Mouse (Mus musculus) heart, embryonic 12.5 days (tissue): ENCODE data around the gene Scyl1. TPM values are rescaled to one million over a fixed set of nuclear protein-coding genes. Genes with fewer than 3 reads are reported as not detected.

Source experiments
- ATAC-seq: fragments of 200-750 bp; cut with Nextera tagmentation; 2 replicates; pipeline ENCODE4 v1.8.0; 2017; ENCODE audit warnings: moderate TSS enrichment, moderate library complexity; ENCODE audit not compliant: insufficient number of reproducible peaks, low FRiP score
- H3K27ac ChIP-seq: fragments of 300-500 bp; sonication (generic); 2 replicates; pipeline ENCODE4 v1.5.1; 2016; ENCODE audit warnings: mild to moderate bottlenecking, moderate library complexity; ENCODE audit not compliant: poor library complexity, severe bottlenecking
- H3K27me3 ChIP-seq: fragments of 300-500 bp; sonication (generic); replicated peaks from 2 replicates; pipeline ENCODE4 v1.6.1; 2016; ENCODE audit warnings: mild to moderate bottlenecking, moderate library complexity
- H3K36me3 ChIP-seq: fragments of 300-500 bp; sonication (generic); 2 replicates; pipeline ENCODE4 v1.6.1; 2016; ENCODE audit warnings: mild to moderate bottlenecking, moderate library complexity
- H3K4me1 ChIP-seq: fragments of 300-500 bp; sonication (generic); replicated peaks from 2 replicates; pipeline ENCODE4 v1.6.1; 2016; ENCODE audit warnings: mild to moderate bottlenecking
- H3K4me2 ChIP-seq: fragments of 300-500 bp; sonication (generic); 2 replicates; pipeline ENCODE4 v1.6.1; 2016; ENCODE audit warnings: mild to moderate bottlenecking, moderate library complexity
- H3K4me3 ChIP-seq: fragments of 300-500 bp; sonication (generic); 2 replicates; pipeline ENCODE4 v1.5.1; 2016; ENCODE audit warnings: mild to moderate bottlenecking
- H3K9ac ChIP-seq: fragments of 300-500 bp; sonication (generic); 2 replicates; pipeline ENCODE4 v1.6.1; 2016; ENCODE audit warnings: mild to moderate bottlenecking, moderate library complexity
- H3K9me3 ChIP-seq: fragments of 300-500 bp; sonication (generic); replicated peaks from 2 replicates; pipeline ENCODE4 v1.6.1; 2016; ENCODE audit warnings: mild to moderate bottlenecking, moderate library complexity
- WGBS: fragments of 180-500 bp; shearing (Covaris S2); methylation state at CpG from one replicate; pipeline ENCODE4 v1.1.7; 2016; 5-methylcytosine and 5-hydroxymethylcytosine counted together
- polyA plus RNA-seq: library from polyadenylated mRNA; unstranded; fragments of >200 nt; fragmentation: Nextera tagmentation; extraction: Ambion mirVana; gene quantifications from 2 replicates; pipeline ENCODE4 v1.2.1, GENCODE M21; 2016

Gene Scyl1
- polyA plus RNA-seq, 1 experiment from 2014 or later: 68.9 TPM

- 60% methylated on average over 1 of the region's 1 CpGs for WGBS
- Histone ChIP-seq H3K9me3 (no peaks in the 10 kb centered on the region), H3K27ac (no peak overlapping the region), H3K4me2 (no peak overlapping the region), H3K27me3 (no peaks in the 10 kb centered on the region), H3K4me1 (peaks cover 7% of the 10 kb centered on the region; the same call in 1 of the 2 replicates), H3K4me3 (no peak overlapping the region), H3K36me3 (no peaks in the 10 kb centered on the region), H3K9ac (no peak overlapping the region)
- no peak for ATAC-seq
Measured at GRCm38 (mm10) chr19:5782121-5782520, 10.9 kb upstream of the Scyl1 start.

- H3K27me3 ChIP-seq: no peaks in the 10 kb centered on the region
- 0 out of 2 replicates have a peak, but pooled peaks cover under 1% of the 10 kb centered on the region for H3K4me1 ChIP-seq
- H3K4me3 ChIP-seq: no peak overlapping the region
- no peak overlapping the region for H3K9ac ChIP-seq
- no peaks in the 10 kb centered on the region for H3K9me3 ChIP-seq
- ATAC-seq: no peak
- H3K36me3 ChIP-seq: no peaks in the 10 kb centered on the region
- H3K4me2 ChIP-seq: no peak overlapping the region
- WGBS: 78% methylated on average over 6 of the region's 6 CpGs
- H3K27ac ChIP-seq: no peak overlapping the region
Measured at GRCm38 (mm10) chr19:5781532-5781931, 10.3 kb upstream of the Scyl1 start.

- no peak overlapping the region for H3K9ac ChIP-seq
- H3K4me3 ChIP-seq: no peak overlapping the region
- no peak for ATAC-seq
- H3K4me1 ChIP-seq: no peaks in the 10 kb centered on the region
- no peak overlapping the region for H3K4me2 ChIP-seq
- no peaks in the 10 kb centered on the region for H3K9me3 ChIP-seq
- no peak overlapping the region for H3K27ac ChIP-seq
- H3K27me3 ChIP-seq: no peaks in the 10 kb centered on the region
- 65% methylated on average over 7 of the region's 7 CpGs for WGBS
- H3K36me3 ChIP-seq: no peaks in the 10 kb centered on the region
Measured at GRCm38 (mm10) chr19:5780203-5780602, 9.0 kb upstream of the Scyl1 start.

- Histone ChIP-seq H3K4me3 (no peak overlapping the region), H3K27me3 (no peaks in the 10 kb centered on the region), H3K27ac (no peak overlapping the region), H3K4me1 (no peaks in the 10 kb centered on the region), H3K9me3 (no peaks in the 10 kb centered on the region), H3K4me2 (no peak overlapping the region), H3K9ac (no peak overlapping the region), H3K36me3 (no peaks in the 10 kb centered on the region)
- WGBS: 53% methylated on average over 8 of the region's 8 CpGs
- no peak for ATAC-seq
Measured at GRCm38 (mm10) chr19:5778312-5778711, 7.1 kb upstream of the Scyl1 start.

GRCm38 (mm10) chr19:5777387-5778032 is 6.3 kb upstream of the Scyl1 start:
- no peak for ATAC-seq
- no peaks in the 10 kb centered on the region for H3K36me3 ChIP-seq
- no peak overlapping the region for H3K9ac ChIP-seq
- no peaks in the 10 kb centered on the region for H3K27me3 ChIP-seq
- WGBS: 78% methylated on average over 9 of the region's 9 CpGs
- no peaks in the 10 kb centered on the region for H3K9me3 ChIP-seq
- no peaks in the 10 kb centered on the region for H3K4me1 ChIP-seq
- H3K4me3 ChIP-seq: no peak overlapping the region
- no peak overlapping the region for H3K27ac ChIP-seq
- H3K4me2 ChIP-seq: no peak overlapping the region

- peak overlapping the region; percentile 70 for H3K27ac ChIP-seq
- no peaks in the 10 kb centered on the region for H3K27me3 ChIP-seq
- peak overlapping the region; percentile 85 for H3K9ac ChIP-seq
- peak overlapping the region; percentile 65 for H3K4me3 ChIP-seq
- peaks cover 12% of the 10 kb centered on the region for H3K4me1 ChIP-seq
- peak overlapping the region; percentile 86 for H3K4me2 ChIP-seq
- no peaks in the 10 kb centered on the region; the same call in 1 of the 2 replicates for H3K9me3 ChIP-seq
- peaks cover 46% of the 10 kb centered on the region for H3K36me3 ChIP-seq
- 38% methylated on average over 9 of the region's 9 CpGs for WGBS
- ATAC-seq: no peak
Measured at GRCm38 (mm10) chr19:5770311-5770710, 908 bp downstream of the Scyl1 start.

GRCm38 (mm10) chr19:5767271-5767670 is 3.9 kb downstream of the Scyl1 start:
- no peak overlapping the region for H3K4me2 ChIP-seq
- no peaks in the 10 kb centered on the region for H3K27me3 ChIP-seq
- H3K27ac ChIP-seq: no peak overlapping the region
- H3K9me3 ChIP-seq: no peaks in the 10 kb centered on the region; the same call in 1 of the 2 replicates
- H3K4me1 ChIP-seq: peaks cover 12% of the 10 kb centered on the region
- 88% methylated on average over 4 of the region's 4 CpGs for WGBS
- no peak overlapping the region for H3K9ac ChIP-seq
- H3K4me3 ChIP-seq: no peak overlapping the region
- H3K36me3 ChIP-seq: peaks cover 74% of the 10 kb centered on the region
- no peak for ATAC-seq

GRCm38 (mm10) chr19:5763163-5763562 is 8.1 kb downstream of the Scyl1 start:
- H3K4me3 ChIP-seq: no peak overlapping the region
- ATAC-seq: no peak
- 92% methylated on average over 6 of the region's 6 CpGs for WGBS
- H3K4me1 ChIP-seq: no peaks in the 10 kb centered on the region
- no peak overlapping the region for H3K4me2 ChIP-seq
- H3K9me3 ChIP-seq: no peaks in the 10 kb centered on the region
- H3K36me3 ChIP-seq: peaks cover 95% of the 10 kb centered on the region
- H3K27me3 ChIP-seq: peaks cover 16% of the 10 kb centered on the region
- no peak overlapping the region for H3K9ac ChIP-seq
- no peak overlapping the region for H3K27ac ChIP-seq

- no peak overlapping the region for H3K4me2 ChIP-seq
- no peak overlapping the region for H3K4me3 ChIP-seq
- 91% methylated on average over 14 of the region's 14 CpGs for WGBS
- H3K9me3 ChIP-seq: no peaks in the 10 kb centered on the region
- H3K27me3 ChIP-seq: peaks cover 58% of the 10 kb centered on the region
- H3K9ac ChIP-seq: no peak overlapping the region
- no peak overlapping the region for H3K27ac ChIP-seq
- ATAC-seq: no peak
- peaks cover 16% of the 10 kb centered on the region for H3K4me1 ChIP-seq
- peaks cover 69% of the 10 kb centered on the region for H3K36me3 ChIP-seq
Measured at GRCm38 (mm10) chr19:5758878-5759403, 12.3 kb downstream of the Scyl1 start.

GRCm38 (mm10) chr19:5756991-5757636 is 14.1 kb downstream of the Scyl1 start:
- Histone ChIP-seq H3K27me3 (peaks cover 77% of the 10 kb centered on the region), H3K36me3 (peaks cover 60% of the 10 kb centered on the region), H3K9ac (peak overlapping the region; percentile 66), H3K27ac (no peak overlapping the region), H3K4me2 (peak overlapping the region; percentile 71), H3K9me3 (no peaks in the 10 kb centered on the region), H3K4me1 (peaks cover 16% of the 10 kb centered on the region), H3K4me3 (peak overlapping the region; percentile 39)
- WGBS: 15% methylated on average over 36 of the region's 36 CpGs
- ATAC-seq: peak; percentile 19; the same call in 1 of the 2 replicates

GRCm38 (mm10) chr19:5756321-5756985 is 14.8 kb downstream of the Scyl1 start:
- peak overlapping the region; percentile 66 for H3K9ac ChIP-seq
- WGBS: 12% methylated on average over 25 of the region's 29 CpGs
- H3K27ac ChIP-seq: no peak overlapping the region
- peaks cover 53% of the 10 kb centered on the region for H3K36me3 ChIP-seq
- H3K9me3 ChIP-seq: no peaks in the 10 kb centered on the region
- peaks cover 83% of the 10 kb centered on the region for H3K27me3 ChIP-seq
- H3K4me1 ChIP-seq: peaks cover 22% of the 10 kb centered on the region
- ATAC-seq: peak; percentile 29; the same call in 1 of the 2 replicates
- H3K4me3 ChIP-seq: peak overlapping the region; percentile 39
- peak overlapping the region; percentile 71 for H3K4me2 ChIP-seq
